Mouse (Mus musculus) megakaryocyte, embryonic 14.5 days (primary cell): ENCODE data around the gene Cyb5d1. TPM values are rescaled to one million over a fixed set of nuclear protein-coding genes. Genes with fewer than 3 reads are reported as not detected.
"Not testable (repeated sequence)": the region's sequence is repeated elsewhere in the genome, so short reads cannot be mapped to it uniquely, and the experiment has no call there.

Experiments
- H3K27me3 ChIP-seq: replicated peaks from 2 replicates; pipeline ENCODE3; 2012; ENCODE audit warnings: inconsistent platforms
- H3K36me3 ChIP-seq: replicated peaks from 2 replicates; pipeline ENCODE3; 2012; ENCODE audit warnings: low read length, inconsistent platforms, mixed read lengths
- H3K4me1 ChIP-seq: 2 replicates; pipeline ENCODE4 v1.6.1; 2012; ENCODE audit warnings: inconsistent platforms
- H3K4me3 ChIP-seq: replicated peaks from 2 replicates; pipeline ENCODE3; 2012; ENCODE audit warnings: moderate library complexity, mild to moderate bottlenecking, inconsistent platforms
- H3K9me3 ChIP-seq: 2 replicates; pipeline ENCODE4 v1.6.1; 2012; ENCODE audit warnings: inconsistent platforms
- FLI1 ChIP-seq: IDR thresholded peaks from 2 replicates; pipeline ENCODE4 v1.6.1; 2012; ENCODE audit warnings: low read length, inconsistent platforms, mixed read lengths
- GATA1 ChIP-seq: IDR thresholded peaks from 3 replicates; pipeline ENCODE4 v1.6.1; 2012; ENCODE audit warnings: mixed read lengths, low read length, inconsistent platforms, borderline replicate concordance
- polyA plus RNA-seq: library from polyadenylated mRNA; stranded (reverse); fragments of >175 nt; gene quantifications from 2 replicates; pipeline ENCODE4 v1.2.3, GENCODE M21; 2012; ENCODE audit warnings: low replicate concordance; ENCODE audit not compliant: insufficient read depth

Cyb5d1 gene
- polyA plus RNA-seq, 1 experiment: 0.25 TPM

DNA sequence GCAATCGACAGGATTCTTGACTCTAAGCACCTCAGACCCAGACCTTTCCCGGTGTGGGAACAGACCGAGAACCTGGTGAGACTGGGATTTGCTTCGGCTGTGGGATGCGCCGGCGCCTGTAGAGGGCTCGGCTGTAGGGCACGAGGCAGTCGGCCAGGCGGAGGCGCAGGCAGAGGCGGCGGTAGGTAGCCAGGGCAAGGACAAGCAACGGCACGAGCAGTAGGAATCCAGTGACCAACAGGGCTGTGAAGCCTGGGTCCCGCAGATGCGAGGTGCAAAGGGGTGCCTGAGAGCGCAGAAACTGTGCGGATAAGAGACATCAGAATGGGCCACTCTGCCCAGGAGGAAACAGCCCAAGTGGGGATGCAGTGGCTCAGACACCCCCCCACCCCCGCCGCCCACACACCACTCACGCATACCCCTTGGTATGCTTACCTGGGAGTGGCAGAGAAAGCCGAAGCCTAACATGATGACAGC, 2.2 kb upstream of the Cyb5d1 start:
- Histone ChIP-seq H3K4me3 (peak overlapping the region; percentile 26), H3K27me3 (no peaks in the 10 kb centered on the region), H3K36me3 (peaks cover 50% of the 10 kb centered on the region), H3K9me3 (no peaks in the 10 kb centered on the region), H3K4me1 (peaks cover 47% of the 10 kb centered on the region)
- TF ChIP-seq FLI1 (no peak), GATA1 (no peak)

DNA sequence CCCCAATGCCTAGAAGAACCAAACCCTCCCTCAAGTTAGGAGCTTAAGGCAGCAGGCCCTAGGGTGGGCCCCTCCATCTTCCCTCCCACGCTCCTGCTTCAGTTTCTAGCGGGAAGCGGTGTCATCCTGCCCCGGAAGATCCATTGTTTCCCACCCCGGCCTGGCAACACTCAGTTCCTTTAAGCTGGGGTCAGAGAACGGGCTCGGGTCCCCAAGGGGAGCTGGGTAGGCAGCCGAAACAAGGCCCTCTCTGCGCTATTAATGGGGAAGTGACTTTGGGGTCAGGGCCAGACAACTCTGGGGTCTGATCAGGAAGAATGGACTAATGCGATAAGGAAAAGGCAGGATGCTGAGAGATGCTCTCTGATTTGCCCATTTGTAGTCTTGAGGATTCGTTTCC, 1.3 kb upstream of the Cyb5d1 start:
- Histone ChIP-seq H3K36me3 (peaks cover 44% of the 10 kb centered on the region), H3K27me3 (no peaks in the 10 kb centered on the region), H3K9me3 (no peaks in the 10 kb centered on the region), H3K4me3 (peak overlapping the region; percentile 100), H3K4me1 (peaks cover 45% of the 10 kb centered on the region)
- TF ChIP-seq GATA1 (no peak), FLI1 (no peak)

GRCm38 (mm10) chr11:69395634-69396373, 373 bp upstream of the Cyb5d1 start:
- H3K9me3 ChIP-seq: no peaks in the 10 kb centered on the region
- H3K27me3 ChIP-seq: no peaks in the 10 kb centered on the region
- TF ChIP-seq GATA1: no peak
- no peak for TF ChIP-seq FLI1
- H3K36me3 ChIP-seq: peaks cover 34% of the 10 kb centered on the region
- peak overlapping the region; percentile 100 for H3K4me3 ChIP-seq
- H3K4me1 ChIP-seq: peaks cover 36% of the 10 kb centered on the region

- peaks cover 23% of the 10 kb centered on the region for H3K36me3 ChIP-seq
- peak overlapping the region; percentile 95 for H3K4me3 ChIP-seq
- not testable (repeated sequence) for H3K27me3 ChIP-seq, H3K9me3 ChIP-seq
- H3K4me1 ChIP-seq: peaks cover 34% of the 10 kb centered on the region
Measured at GRCm38 (mm10) chr11:69394591-69395167, 752 bp downstream of the Cyb5d1 start.

DNA sequence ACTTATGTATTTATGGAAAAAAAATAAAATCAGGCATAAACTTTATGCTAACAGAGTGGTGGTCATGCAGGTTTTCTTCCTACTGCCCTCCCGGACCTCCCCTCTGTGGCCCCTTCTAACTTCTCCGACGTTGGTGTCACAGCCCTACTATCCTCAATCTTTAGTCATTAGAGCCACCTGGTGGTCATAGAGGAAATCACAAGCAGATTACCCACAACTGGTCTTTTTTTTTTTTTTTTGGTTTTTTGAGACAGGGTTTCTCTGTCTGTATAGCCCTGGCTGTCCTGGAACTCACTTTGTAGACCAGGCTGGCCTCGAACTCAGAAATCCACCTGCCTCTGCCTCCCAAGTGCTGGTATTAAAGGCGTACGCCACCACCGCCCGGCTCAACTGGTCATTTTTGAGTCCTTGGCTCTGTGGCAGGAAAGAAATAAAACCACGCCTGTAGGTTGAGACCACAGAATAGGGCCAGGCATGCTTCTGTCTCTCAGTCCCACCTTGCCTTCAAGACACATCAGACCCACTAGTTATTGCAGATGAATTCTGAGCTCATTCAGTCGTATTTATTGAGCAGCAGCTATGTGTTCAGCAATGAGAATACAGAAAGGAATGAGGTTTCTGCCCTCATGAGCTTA, 4.9 kb downstream of the Cyb5d1 start:
- TF ChIP-seq FLI1 (no peak), GATA1 (no peak)
- no peak overlapping the region for H3K4me3 ChIP-seq
- peaks cover 19% of the 10 kb centered on the region for H3K4me1 ChIP-seq
- no peaks in the 10 kb centered on the region for H3K9me3 ChIP-seq
- peaks cover 5% of the 10 kb centered on the region for H3K36me3 ChIP-seq
- peaks cover 9% of the 10 kb centered on the region for H3K27me3 ChIP-seq

GRCm38 (mm10) chr11:69389531-69390399, 5.7 kb downstream of the Cyb5d1 start:
- Histone ChIP-seq H3K36me3 (peaks cover 5% of the 10 kb centered on the region), H3K9me3 (no peaks in the 10 kb centered on the region), H3K27me3 (peaks cover 14% of the 10 kb centered on the region), H3K4me1 (peaks cover 19% of the 10 kb centered on the region), H3K4me3 (no peak overlapping the region)
- TF ChIP-seq GATA1: no peak
- TF ChIP-seq FLI1: no peak

DNA sequence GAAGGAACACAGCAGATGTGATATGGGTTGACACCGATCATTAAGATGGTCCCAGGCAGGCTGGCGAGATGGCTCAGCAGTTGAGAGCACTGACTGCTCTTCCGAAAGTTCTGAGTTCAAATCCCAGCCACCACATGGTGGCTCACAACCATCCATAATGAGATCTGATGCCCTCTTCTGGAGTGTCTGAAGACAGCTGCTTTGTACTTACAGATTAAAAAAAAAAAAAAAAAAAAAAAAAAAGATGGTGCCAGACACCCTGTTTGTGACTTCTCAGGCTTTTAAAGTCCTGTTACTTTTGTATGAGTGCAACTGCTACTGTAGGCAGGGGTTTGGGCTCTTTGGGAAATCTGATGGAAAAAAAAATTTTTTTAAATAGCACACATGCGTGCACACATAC, 6.8 kb downstream of the Cyb5d1 start:
- peaks cover 5% of the 10 kb centered on the region for H3K36me3 ChIP-seq
- H3K4me1 ChIP-seq: peaks cover 13% of the 10 kb centered on the region; the same call in 1 of the 2 replicates
- TF ChIP-seq FLI1: no peak

GRCm38 (mm10) chr11:69386758-69387157, 8.7 kb downstream of the Cyb5d1 start:
- no peak for TF ChIP-seq FLI1
- TF ChIP-seq GATA1: no peak

More for the DNA sequence above, 6.8 kb downstream of the Cyb5d1 start:
- peaks cover 22% of the 10 kb centered on the region for H3K27me3 ChIP-seq
- no peaks in the 10 kb centered on the region for H3K9me3 ChIP-seq
- no peak overlapping the region for H3K4me3 ChIP-seq

GRCm38 (mm10) chr11:69384979-69385378, 10.5 kb downstream of the Cyb5d1 start:
- H3K27me3 ChIP-seq: peaks cover 41% of the 10 kb centered on the region
- no peak overlapping the region for H3K4me3 ChIP-seq
- TF ChIP-seq FLI1 (no peak), GATA1 (no peak)
- no peaks in the 10 kb centered on the region for H3K9me3 ChIP-seq
- peaks cover 23% of the 10 kb centered on the region for H3K4me1 ChIP-seq
- H3K36me3 ChIP-seq: peaks cover 3% of the 10 kb centered on the region

More at GRCm38 (mm10) chr11:69386758-69387157, 8.7 kb downstream of the Cyb5d1 start:
- Histone ChIP-seq H3K27me3 (peaks cover 33% of the 10 kb centered on the region), H3K36me3 (peaks cover 3% of the 10 kb centered on the region), H3K4me3 (no peak overlapping the region), H3K4me1 (peaks cover 18% of the 10 kb centered on the region), H3K9me3 (no peaks in the 10 kb centered on the region)
